ENCODE assay signal across 8 mouse cellular contexts in the genomic region with DNA sequence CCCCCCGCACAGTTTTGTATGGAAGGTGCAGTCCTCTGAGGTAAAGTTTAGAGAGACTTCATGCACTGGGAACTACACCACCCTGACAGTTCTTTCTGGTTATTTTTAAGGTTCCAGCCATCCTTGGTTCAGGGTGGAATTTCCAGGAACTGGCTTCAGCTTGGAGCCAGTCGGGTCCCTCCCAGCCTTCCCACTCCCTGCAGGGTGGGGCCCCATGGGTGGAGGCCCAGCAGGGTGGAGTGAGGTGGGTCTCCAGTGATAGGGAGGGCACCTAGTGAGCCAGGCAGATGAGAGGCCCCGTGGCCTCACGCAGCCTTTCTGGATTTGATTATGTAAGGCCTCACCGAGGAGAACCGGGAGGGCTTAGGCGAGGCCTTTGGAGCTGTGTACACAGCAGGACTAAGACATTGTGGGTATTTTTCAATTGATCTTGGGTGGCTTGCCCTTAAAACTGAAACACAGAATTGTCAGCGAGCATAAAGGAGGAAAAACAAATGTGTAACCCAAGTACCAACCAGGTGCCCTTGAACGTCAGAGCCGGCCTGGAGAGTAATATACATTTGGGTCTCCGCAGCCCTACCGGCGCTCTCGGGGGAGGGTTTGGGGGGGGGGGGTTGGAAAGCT. TPM values are rescaled to one million over a fixed set of nuclear protein-coding genes. Genes with fewer than 3 reads are reported as not detected.
A peak's percentile ranks its signal among the peaks of the same experiment; 100 is the strongest.
DNase-seq lines count a peak whose midpoint lies in the region; ATAC-seq and TF ChIP-seq lines count a peak whose summit lies in the region.

No protein-coding gene starts in this region.

- intact Hi-C loops in gastrocnemius, postnatal 14 days (cut with DNase I; ENCODE audit: low total_unique reads), result loop anchor here (5.0 to 10.0 kb wide), 3 partner anchors 53 to 304 kb away; no protein-coding TSS in a partner anchor

- no peak for TF ChIP-seq POLR2A in bone marrow macrophage, adult 2 months (IDR thresholded peaks at IDR 0.05; ENCODE audit: borderline replicate concordance, low read depth, low read length)

- no peaks in the 10 kb centered on the region for H3K9me3 ChIP-seq in liver, embryonic 14.5 days (ENCODE audit: control insufficient read depth, low read length)
- no peaks in the 10 kb centered on the region for H3K9me3 ChIP-seq in neural tube, embryonic 12.5 days

- DNase-seq in layer of hippocampus, adult 2 months (ENCODE audit: low spot score in 2 of 2), result no peak
- no peak for DNase-seq in layer of hippocampus, adult 11-12 months (ENCODE audit: low spot score)
- DNase-seq in gastrocnemius, postnatal 14 days, result peak; percentile 63
- DNase-seq in liver, embryonic 14.5 days (ENCODE audit: low read depth in 3 of 3, low spot score in 3 of 3), result peak; percentile 83 to 95 (median 85)
- no peak for DNase-seq in layer of hippocampus, postnatal 36 days

- WGBS in liver, embryonic 14.5 days (ENCODE audit: insufficient replicate concordance), result 1% methylated on average over 14 of the region's 14 CpGs
- WGBS in neural tube, embryonic 12.5 days, result 4% methylated on average over 13 of the region's 14 CpGs

- peak overlapping the region; percentile 88 for H3K4me2 ChIP-seq in liver, embryonic 14.5 days (ENCODE audit: low read depth)
- peak overlapping the region; percentile 28 for H3K4me2 ChIP-seq in neural tube, embryonic 12.5 days (replicated peaks)

- peak overlapping the region; percentile 99 for H3K9ac ChIP-seq in liver, embryonic 14.5 days (replicated peaks)
- 0 out of 2 replicates have a peak overlapping the region, but pooled peaks have one; percentile 5 for H3K9ac ChIP-seq in neural tube, embryonic 12.5 days

- no peak for TF ChIP-seq CTCF in layer of hippocampus, adult 2 months (conservative IDR thresholded peaks at IDR 0.05)
- no peak for TF ChIP-seq CTCF in bone marrow macrophage, adult 2 months (IDR thresholded peaks at IDR 0.05; ENCODE audit: low read depth, low read length)
- TF ChIP-seq CTCF in liver, embryonic 14.5 days (IDR thresholded peaks at IDR 0.05; ENCODE audit: low read depth), result no peak

- peak overlapping the region; percentile 10; the same call in 1 of the 2 replicates for H3K4me3 ChIP-seq in layer of hippocampus, adult 2 months
- peak overlapping the region; percentile 45 for H3K4me3 ChIP-seq in bone marrow macrophage, adult 2 months (ENCODE audit: insufficient read depth, low read length)
- H3K4me3 ChIP-seq in liver, embryonic 14.5 days (ENCODE audit: insufficient read depth in 1 of 2, low read depth in 2 of 2, low read length in 2 of 2), result peak overlapping the region; percentile 84 to 97
- no peak overlapping the region for H3K4me3 ChIP-seq in neural tube, embryonic 12.5 days

- peak overlapping the region; percentile 91 for H3K27ac ChIP-seq in layer of hippocampus, adult 2 months
- H3K27ac ChIP-seq in bone marrow macrophage, adult 2 months (ENCODE audit: insufficient read depth, low read depth, low read length), result peak overlapping the region; percentile 80
- peak overlapping the region; percentile 91 for H3K27ac ChIP-seq in liver, embryonic 14.5 days
- no peak overlapping the region for H3K27ac ChIP-seq in neural tube, embryonic 12.5 days

- peak; percentile 63 for TF ChIP-seq EP300 in liver, embryonic 14.5 days (IDR thresholded peaks at IDR 0.05; ENCODE audit: low read depth)

- ATAC-seq in inflammation-experienced regulatory T-cells, adult 6 months, result peak; percentile 22
- ATAC-seq in liver, embryonic 14.5 days (ENCODE audit: insufficient read depth), result peak; percentile 93
- peak; percentile 38 for ATAC-seq in neural tube, embryonic 12.5 days (ENCODE audit: low FRiP score, low read depth)

- H3K27me3 ChIP-seq in liver, embryonic 14.5 days (ENCODE audit: control insufficient read depth, insufficient read depth, low read length), result no peaks in the 10 kb centered on the region
- H3K27me3 ChIP-seq in neural tube, embryonic 12.5 days (replicated peaks), result no peaks in the 10 kb centered on the region

- H3K36me3 ChIP-seq in liver, embryonic 14.5 days (replicated peaks; ENCODE audit: control insufficient read depth, insufficient read depth, low read depth), result peaks cover 49% of the 10 kb centered on the region
- no peaks in the 10 kb centered on the region for H3K36me3 ChIP-seq in neural tube, embryonic 12.5 days

- peaks cover 35% of the 10 kb centered on the region for H3K4me1 ChIP-seq in bone marrow macrophage, adult 2 months (ENCODE audit: control insufficient read depth, insufficient read depth, low read length)
- peaks cover 58 to 59% of the 10 kb centered on the region in 2 experiments for H3K4me1 ChIP-seq in liver, embryonic 14.5 days (replicated peaks; ENCODE audit: control insufficient read depth in 2 of 2, insufficient read depth in 2 of 2, low read length in 1 of 2)
- H3K4me1 ChIP-seq in neural tube, embryonic 12.5 days, result peaks cover 32% of the 10 kb centered on the region

RNA-seq across cellular contexts. Expression of a gene that starts 8.4 kb away (rescaled TPM):
- total RNA-seq in layer of hippocampus, adult 2 months (2021), result 10 to 100 TPM; 55.0 to 55.2 TPM
- 52.7 and 61.6 TPM in 2 replicates for polyA plus RNA-seq in bone marrow macrophage, adult 2 months (2012; ENCODE audit: insufficient read depth, insufficient read length, missing spikeins)
- total RNA-seq in gastrocnemius, postnatal 14 days (2021), result 10 to 100 TPM; 23.7 to 26.6 TPM
- polyA plus RNA-seq in inflammation-experienced regulatory T-cells, adult 6 months (2017; shearing (Covaris generic)), result 10 to 100 TPM; 46.7 to 93.5 (median 83.6) TPM
- 34.2 and 42.8 TPM in 2 replicates for polyA plus RNA-seq in liver, embryonic 14.5 days (2012; rRNA removed)
- polyA plus RNA-seq in liver, embryonic 14.5 days (2014; fragmentation: Nextera tagmentation; extraction: Ambion mirVana), result 69.8 and 83.9 TPM in 2 replicates
- 27.7 and 34.8 TPM in 2 replicates for polyA plus RNA-seq in neural tube, embryonic 12.5 days (2016; fragmentation: Nextera tagmentation; extraction: Ambion mirVana)
- total RNA-seq in layer of hippocampus, postnatal 36 days (2021), result 10 to 100 TPM; 49.7 to 52.7 TPM

Comparison
In these comparisons a context has a peak if more than half of its experiments do, and no peak if none do; other contexts are left out.
1. DNase-seq: peak in gastrocnemius, postnatal 14 days (single experiment) and liver, embryonic 14.5 days (3 of 3); none in layer of hippocampus, adult 2 months (0 of 2), layer of hippocampus, adult 11-12 months (single experiment) and layer of hippocampus, postnatal 36 days (0 of 2).
2. ATAC-seq: peak in every context shown above with its lines; median percentile 93 in liver, embryonic 14.5 days; 38 in neural tube, embryonic 12.5 days; 22 in inflammation-experienced regulatory T-cells, adult 6 months.